Mouse (Mus musculus): ENCODE measurements around the gene Tmem266.

The Tmem266 gene

DNA sequence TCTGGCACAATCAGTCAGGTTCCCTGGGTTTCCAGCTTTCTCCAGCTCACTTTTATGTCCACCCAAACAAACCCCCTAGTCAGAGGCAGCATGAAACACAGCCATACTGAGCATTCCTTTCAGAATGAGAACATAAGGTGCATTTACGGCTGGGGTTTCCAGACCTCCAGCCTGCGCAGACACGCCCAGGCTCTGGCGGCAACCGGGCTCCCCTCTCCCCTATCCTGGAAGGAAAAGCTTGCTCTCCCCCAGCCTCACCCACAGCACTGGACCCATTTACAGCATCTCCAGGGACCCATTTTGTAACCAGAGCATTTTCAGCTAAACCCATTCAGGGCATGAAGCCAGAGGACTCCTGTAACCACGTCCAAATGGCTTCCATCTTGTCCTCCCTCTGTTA is 123.3 kb downstream of the Tmem266 start:
- no peak for DNase-seq (ENCODE audit: low read depth, low spot score)

DNA sequence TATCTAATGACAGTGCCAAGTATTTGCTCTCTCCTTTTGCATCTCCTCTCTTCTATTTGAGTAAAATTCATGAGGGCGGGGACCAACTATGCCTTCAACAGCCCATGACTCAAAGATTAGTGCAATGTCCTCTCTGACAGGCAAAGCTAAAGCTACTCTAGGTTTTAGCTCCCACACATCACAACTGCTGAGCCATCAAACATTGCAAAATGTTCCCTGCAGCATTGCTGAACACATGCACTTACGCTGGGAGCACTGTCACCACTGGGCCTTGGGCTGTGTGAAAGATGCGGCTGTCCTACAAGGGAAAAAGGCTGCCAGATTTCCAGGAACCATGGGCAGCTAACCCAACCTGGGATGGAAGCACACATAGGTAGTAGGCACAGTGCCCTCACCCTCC is 124.7 kb downstream of the Tmem266 start:
- DNase-seq (ENCODE audit: low read depth, low spot score) = no peak

DNA sequence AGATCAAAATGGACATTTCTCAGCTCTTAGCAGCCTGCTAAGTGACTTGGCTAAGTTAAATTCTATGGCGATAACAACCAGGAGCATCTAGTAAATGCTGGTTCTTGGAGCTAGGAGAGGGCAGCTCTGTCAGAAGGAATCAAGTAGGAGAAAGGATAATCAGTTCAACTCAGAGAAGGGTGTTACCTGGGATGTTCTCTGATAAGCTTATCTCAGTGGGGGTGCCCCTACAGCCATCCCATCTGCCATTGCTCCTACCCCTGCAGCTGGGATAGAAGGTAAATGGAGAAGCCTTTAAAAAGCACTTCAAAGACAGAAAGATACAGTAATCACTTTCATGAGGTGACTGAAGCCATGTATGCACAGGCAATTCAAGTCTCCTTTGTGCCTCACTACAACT is 126.2 kb downstream of the Tmem266 start:
- no peak for DNase-seq (ENCODE audit: low read depth, low spot score)

DNA sequence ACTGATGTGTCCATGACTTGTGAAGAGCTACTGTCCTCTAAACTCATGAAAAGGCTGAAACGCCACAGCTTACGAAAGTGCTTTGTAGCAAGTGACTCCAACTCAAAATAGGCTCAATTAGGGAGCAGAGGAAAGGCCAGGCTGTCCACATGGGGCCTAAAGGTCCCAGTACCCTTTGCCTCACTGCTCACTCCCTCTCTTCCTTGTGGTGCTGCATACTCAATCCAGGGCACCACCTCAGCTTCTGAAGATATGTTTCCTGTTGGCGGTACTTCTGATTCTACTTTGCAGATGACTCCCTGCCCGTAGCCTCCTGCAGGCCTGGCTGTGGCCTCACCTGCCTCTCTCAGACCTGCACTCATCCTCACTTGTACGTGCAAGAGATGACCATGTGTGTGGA is 126.7 kb downstream of the Tmem266 start:
- no peak for DNase-seq (ENCODE audit: low read depth, low spot score)

DNA sequence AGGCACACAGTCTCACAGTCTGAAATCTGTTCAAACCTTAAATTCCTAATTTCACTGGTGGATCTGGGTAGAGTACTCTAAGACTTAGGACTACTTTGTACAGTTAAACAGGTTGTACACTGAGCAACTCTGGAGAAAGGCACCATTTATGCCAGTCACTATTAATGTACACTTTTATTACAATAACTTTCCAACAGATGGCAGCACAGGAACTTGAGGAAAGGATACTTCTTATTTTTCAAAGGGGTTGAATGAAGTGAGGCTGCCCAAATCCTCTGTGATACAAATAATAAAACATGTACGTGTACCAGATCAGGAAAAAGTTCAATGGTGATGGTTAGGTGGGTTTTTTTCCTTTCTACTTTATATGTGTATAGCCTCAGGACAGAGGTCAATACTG is 141.7 kb downstream of the Tmem266 start:
- no peak for DNase-seq (ENCODE audit: low read depth, low spot score)

DNA sequence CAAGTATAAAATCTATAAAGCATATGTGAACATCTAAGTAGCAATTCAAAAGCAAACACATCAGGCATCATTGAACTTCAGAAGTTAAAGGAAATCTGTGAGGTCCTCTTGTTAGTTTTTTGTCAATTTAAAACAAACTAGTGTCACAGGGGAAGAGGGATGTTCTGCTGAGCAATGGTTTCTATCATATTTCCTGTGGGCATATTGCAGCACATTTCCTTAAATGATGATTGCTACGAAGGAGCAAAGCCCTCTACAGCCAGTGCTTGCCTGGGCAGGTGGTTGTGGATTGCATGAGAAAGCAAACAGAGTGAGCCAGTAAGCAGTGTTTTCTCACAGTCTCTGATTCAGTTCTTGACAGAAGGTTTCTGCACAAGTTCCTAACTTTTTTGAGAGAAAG is 149.4 kb downstream of the Tmem266 start:
- no peak for DNase-seq (ENCODE audit: low read depth, low spot score)

DNA sequence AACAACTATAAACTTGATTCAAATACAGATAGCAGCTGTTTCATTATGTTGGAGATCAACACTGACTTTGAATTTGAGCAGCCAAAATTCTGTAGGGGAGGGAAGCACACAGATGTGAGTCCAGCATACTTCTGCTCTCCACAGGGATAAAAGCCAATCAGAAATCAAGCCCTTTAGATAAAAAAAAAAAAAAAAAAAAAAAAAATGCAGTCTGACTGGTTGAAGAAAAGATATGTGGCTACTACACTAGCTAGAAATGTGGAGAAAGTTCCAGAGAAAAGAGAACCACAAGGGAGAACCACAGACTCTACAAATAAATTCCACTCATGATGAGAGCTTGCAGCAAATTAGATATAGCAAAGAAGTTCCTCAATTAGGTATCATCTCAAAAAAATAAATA is 152.0 kb downstream of the Tmem266 start:
- no peak for DNase-seq (ENCODE audit: low read depth, low spot score)

DNA sequence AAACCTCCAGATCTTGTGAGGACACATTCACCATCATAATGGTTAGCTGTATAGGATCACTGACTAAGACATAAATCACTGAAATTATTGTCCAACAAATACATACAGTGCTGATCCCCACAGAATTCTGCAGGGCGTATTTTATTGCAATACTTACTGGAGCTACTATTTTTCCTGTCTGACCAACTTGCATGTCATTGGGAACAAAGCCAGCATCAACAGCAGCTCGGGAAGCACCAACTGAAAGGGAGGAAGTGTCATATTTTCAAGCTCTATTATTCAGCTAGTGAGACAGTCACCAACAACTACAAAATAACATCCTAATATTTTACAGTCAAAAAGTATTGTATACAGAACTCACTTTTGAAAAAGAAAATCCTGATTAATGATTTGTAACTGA is 155.4 kb downstream of the Tmem266 start:
- DNase-seq (ENCODE audit: low read depth, low spot score) = no peak
